Mouse (Mus musculus): ENCODE data around the gene Tex14.

- TF ChIP-seq POLR2A (IDR thresholded peaks at IDR 0.05; ENCODE audit: control insufficient read depth, extremely low read depth, insufficient read depth, low read length, poor library complexity) (no peak), CTCF (IDR thresholded peaks at IDR 0.05; ENCODE audit: borderline replicate concordance, control insufficient read depth, extremely low read depth, insufficient read depth, low read length, poor library complexity) (no peak)
Observed at GRCm38 (mm10) chr11:87580543-87581085, 175.7 kb downstream of the Tex14 start.

Measured in thymus, adult 2 months (tissue).